Mouse (Mus musculus): ENCODE measurements around the gene Rpl23a. TPM values are rescaled to one million over a fixed set of nuclear protein-coding genes. Genes with fewer than 3 reads are reported as not detected.
A peak's percentile ranks its signal among the peaks of the same experiment; 100 is the strongest.
"Not testable (repeated sequence)": the region's sequence is repeated elsewhere in the genome, so short reads cannot be mapped to it uniquely, and the experiment has no call there.

Gene Rpl23a
- polyA plus RNA-seq, 1 experiment from 2014 or later: 1,241 TPM

DNA sequence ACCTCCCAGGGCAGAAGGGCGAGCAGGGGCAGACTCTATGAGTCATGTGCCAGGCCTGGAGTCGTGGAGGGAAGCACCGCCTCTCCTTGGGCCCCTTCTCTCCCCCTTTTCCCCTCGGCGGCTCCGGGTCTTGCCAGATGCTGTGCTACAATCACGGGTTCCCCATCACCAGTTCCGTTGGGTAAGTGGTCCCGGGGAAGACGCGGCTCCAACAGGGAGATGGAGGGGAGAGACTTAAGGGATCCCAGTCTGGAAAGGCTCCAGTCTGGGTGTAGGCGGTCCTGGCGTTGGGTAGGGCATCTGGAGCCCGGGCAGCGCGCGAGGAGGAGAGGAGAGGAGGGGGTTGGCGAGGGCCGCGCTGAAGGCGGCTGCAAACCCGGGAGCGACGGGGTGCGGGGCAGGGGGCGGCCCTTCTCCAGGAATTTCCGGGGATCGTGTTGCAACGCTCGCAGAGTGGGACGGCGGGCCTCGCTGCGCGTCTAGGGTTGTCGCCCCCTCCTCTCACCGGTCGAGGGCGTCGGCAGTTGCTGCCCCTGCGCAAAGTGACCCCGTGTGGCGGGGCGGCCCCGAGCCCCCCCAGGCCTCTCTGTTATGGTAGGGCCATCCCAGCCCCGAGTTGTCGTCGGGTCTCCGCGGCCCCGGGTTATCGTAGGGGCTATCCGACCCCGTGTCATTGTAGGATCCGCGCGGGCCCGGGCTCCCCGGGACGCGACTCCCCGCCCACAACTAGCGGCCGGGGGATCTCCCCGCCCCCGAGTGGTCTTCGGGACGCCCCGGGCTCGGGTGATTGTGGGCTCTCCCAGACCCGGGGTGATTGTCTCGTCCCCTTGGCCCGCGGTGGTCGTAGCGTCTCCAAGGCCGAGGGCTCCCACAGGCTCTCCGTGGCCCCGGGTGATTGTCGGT lies 5.2 kb upstream of the Rpl23a start, which contains the start of gene Rab34:
Rab34 (plus strand) TSS at position 100 of the 903 bp plus-strand sequence.
- peaks cover 10% of the 10 kb centered on the region for H3K4me1 ChIP-seq (ENCODE audit: control insufficient read depth, insufficient read depth, low read length)
- 0 out of 2 replicates have a peak, but pooled peaks cover 7% of the 10 kb centered on the region for H3K36me3 ChIP-seq (ENCODE audit: control insufficient read depth, insufficient read depth, low read length)
- H3K27ac ChIP-seq (ENCODE audit: low read length): peak within 1 kb of the TSS; percentile 97
- H3K4me2 ChIP-seq (ENCODE audit: low read depth, low read length): peak within 1 kb of the TSS; percentile 78
- ATAC-seq: peak; percentile 78
- H3K9me3 ChIP-seq (ENCODE audit: control insufficient read depth, low read length): no peaks in the 10 kb centered on the region
- H3K27me3 ChIP-seq (replicated peaks; ENCODE audit: control insufficient read depth, insufficient read depth, low read length): no peaks in the 10 kb centered on the region
- H3K4me3 ChIP-seq (ENCODE audit: low read length): peak within 1 kb of the TSS; percentile 73
- H3K9ac ChIP-seq (ENCODE audit: low read depth, low read length): peak within 1 kb of the TSS; percentile 87
- under 1% methylated on average over 74 of the region's 80 CpGs for WGBS

DNA sequence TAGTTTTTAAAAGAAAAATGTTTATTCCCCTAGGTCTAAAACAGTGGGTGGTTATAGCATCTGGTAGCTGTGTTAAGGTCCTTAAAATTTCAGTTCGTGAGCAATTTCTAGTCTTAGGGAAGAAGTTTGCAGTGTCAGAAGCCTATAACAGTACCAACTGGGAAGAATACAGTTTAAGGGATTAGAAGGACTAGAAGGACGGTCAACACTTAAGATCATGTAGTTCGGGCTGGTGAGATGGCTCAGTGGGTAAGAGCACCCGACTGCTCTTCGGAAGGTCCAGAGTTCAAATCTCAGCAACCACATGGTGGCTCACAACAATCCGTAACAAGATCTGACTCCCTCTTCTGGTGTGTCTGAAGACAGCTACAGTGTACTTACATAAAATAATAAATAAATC lies 1.3 kb upstream of the Rpl23a start:
- H3K9ac ChIP-seq (ENCODE audit: low read depth, low read length); ATAC-seq; H3K4me3 ChIP-seq (ENCODE audit: low read length); H3K4me2 ChIP-seq (ENCODE audit: low read depth, low read length); H3K36me3 ChIP-seq (ENCODE audit: control insufficient read depth, insufficient read depth, low read length); H3K27ac ChIP-seq (ENCODE audit: low read length); H3K27me3 ChIP-seq (replicated peaks; ENCODE audit: control insufficient read depth, insufficient read depth, low read length); H3K9me3 ChIP-seq (ENCODE audit: control insufficient read depth, low read length): not testable (repeated sequence)
- peaks cover 28% of the 10 kb centered on the region for H3K4me1 ChIP-seq (ENCODE audit: control insufficient read depth, insufficient read depth, low read length)
- 90% methylated on average over 6 of the region's 6 CpGs for WGBS

DNA sequence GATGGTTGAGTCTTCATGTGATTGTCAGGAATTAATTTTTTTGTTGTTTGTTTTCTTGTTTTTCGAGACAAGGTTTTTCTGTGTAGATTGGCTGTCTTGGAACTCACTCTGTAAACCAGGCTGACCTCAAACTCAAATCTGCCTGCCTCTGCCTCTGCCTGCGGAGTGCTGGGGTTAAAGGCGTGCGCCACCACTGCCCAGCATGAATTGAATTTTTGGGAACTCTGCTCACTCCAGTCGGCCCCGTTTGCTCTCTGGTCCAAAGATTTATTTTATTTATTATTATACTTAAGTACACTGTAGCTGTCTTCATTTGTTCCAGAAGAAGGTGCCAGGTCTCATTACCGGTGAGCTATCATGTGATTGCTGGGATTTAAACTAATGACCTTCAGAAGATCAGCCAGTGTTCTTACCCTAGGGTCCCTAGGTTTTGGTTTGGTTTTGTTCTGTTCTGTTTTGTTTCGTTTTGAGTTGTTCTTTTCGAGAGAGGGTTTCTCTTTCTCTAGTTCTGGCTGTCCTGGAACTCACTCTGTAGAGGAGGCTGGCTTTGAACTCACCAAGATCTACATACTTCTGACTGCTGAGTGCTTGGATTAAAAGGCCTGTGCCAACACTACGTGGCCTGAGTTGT lies 615 bp upstream of the Rpl23a start:
- Histone ChIP-seq H3K4me1 (ENCODE audit: control insufficient read depth, insufficient read depth, low read length) (peaks cover 32% of the 10 kb centered on the region), H3K9ac (ENCODE audit: low read depth, low read length) (no peak overlapping the region), H3K9me3 (ENCODE audit: control insufficient read depth, low read length) (no peaks in the 10 kb centered on the region), H3K4me3 (ENCODE audit: low read length) (peak overlapping the region; percentile 94), H3K36me3 (ENCODE audit: control insufficient read depth, insufficient read depth, low read length) (peaks cover 3% of the 10 kb centered on the region), H3K4me2 (ENCODE audit: low read depth, low read length) (peak overlapping the region; percentile 35), H3K27ac (ENCODE audit: low read length) (no peak overlapping the region), H3K27me3 (replicated peaks; ENCODE audit: control insufficient read depth, insufficient read depth, low read length) (no peaks in the 10 kb centered on the region)
- no peak for ATAC-seq
- 52% methylated on average over 10 of the region's 10 CpGs for WGBS

DNA sequence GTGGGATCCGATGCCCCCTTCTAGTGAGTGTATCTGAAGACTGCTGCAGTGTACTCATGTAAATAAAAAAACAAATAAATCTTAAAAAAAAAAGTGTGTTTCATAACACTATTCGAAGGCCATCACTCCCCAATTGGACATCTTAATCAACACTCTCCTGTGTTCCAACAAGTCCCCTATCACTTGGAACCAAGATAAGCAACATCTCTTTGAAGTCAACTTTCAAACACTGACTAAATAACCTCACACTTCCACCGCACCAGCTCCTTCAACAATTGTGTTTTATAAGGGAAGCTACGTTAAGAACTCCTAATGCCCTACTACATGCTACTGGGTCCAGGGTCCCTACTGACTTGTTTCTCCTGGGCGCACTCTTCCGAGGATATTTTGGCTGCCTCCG lies 934 bp downstream of the Rpl23a start:
- Histone ChIP-seq H3K4me1 (ENCODE audit: control insufficient read depth, insufficient read depth, low read length) (peaks cover 36% of the 10 kb centered on the region), H3K27ac (ENCODE audit: low read length) (peak overlapping the region; percentile 94), H3K36me3 (ENCODE audit: control insufficient read depth, insufficient read depth, low read length) (peaks cover 3% of the 10 kb centered on the region), H3K9ac (ENCODE audit: low read depth, low read length) (peak overlapping the region; percentile 97), H3K4me2 (ENCODE audit: low read depth, low read length) (peak overlapping the region; percentile 68), H3K9me3 (ENCODE audit: control insufficient read depth, low read length) (no peaks in the 10 kb centered on the region), H3K27me3 (replicated peaks; ENCODE audit: control insufficient read depth, insufficient read depth, low read length) (no peaks in the 10 kb centered on the region), H3K4me3 (ENCODE audit: low read length) (peak overlapping the region; percentile 94)
- WGBS: 2% methylated on average over 7 of the region's 7 CpGs
- no peak for ATAC-seq

DNA sequence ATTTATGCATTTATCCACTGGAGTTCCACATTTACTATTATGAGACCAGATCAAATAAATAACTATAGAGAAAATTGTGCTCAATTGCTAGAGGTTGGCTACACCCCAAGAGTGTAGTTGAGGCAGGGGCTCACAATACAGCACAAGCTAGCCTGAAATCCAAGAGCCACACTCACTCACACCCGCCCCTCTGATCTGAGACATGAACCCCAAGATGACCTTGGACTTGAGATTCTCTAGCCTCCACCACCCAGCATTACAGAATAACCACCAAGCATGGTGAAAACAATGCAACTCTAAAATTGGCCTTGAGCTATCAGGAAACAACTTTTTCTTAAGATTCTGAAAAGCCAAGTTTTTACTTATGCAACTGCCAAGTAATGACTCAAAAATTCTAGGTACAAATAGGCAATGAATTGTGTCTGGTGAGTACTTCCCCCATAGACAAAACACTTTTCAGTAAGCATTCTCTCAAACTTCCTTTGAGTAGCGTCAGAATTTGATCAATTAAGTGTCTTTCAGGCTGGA lies 1.5 kb downstream of the Rpl23a start:
- 35% methylated on average over 2 of the region's 2 CpGs for WGBS
- peaks cover 3% of the 10 kb centered on the region for H3K36me3 ChIP-seq (ENCODE audit: control insufficient read depth, insufficient read depth, low read length)
- H3K9me3 ChIP-seq (ENCODE audit: control insufficient read depth, low read length): no peaks in the 10 kb centered on the region
- peak overlapping the region; percentile 97 for H3K9ac ChIP-seq (ENCODE audit: low read depth, low read length)
- peaks cover 41% of the 10 kb centered on the region for H3K4me1 ChIP-seq (ENCODE audit: control insufficient read depth, insufficient read depth, low read length)
- no peaks in the 10 kb centered on the region for H3K27me3 ChIP-seq (replicated peaks; ENCODE audit: control insufficient read depth, insufficient read depth, low read length)
- peak overlapping the region; percentile 68 for H3K4me2 ChIP-seq (ENCODE audit: low read depth, low read length)
- H3K27ac ChIP-seq (ENCODE audit: low read length): 0 out of 2 replicates have a peak overlapping the region, but pooled peaks have one; percentile 13
- no peak for ATAC-seq
- peak overlapping the region; percentile 94 for H3K4me3 ChIP-seq (ENCODE audit: low read length)

DNA sequence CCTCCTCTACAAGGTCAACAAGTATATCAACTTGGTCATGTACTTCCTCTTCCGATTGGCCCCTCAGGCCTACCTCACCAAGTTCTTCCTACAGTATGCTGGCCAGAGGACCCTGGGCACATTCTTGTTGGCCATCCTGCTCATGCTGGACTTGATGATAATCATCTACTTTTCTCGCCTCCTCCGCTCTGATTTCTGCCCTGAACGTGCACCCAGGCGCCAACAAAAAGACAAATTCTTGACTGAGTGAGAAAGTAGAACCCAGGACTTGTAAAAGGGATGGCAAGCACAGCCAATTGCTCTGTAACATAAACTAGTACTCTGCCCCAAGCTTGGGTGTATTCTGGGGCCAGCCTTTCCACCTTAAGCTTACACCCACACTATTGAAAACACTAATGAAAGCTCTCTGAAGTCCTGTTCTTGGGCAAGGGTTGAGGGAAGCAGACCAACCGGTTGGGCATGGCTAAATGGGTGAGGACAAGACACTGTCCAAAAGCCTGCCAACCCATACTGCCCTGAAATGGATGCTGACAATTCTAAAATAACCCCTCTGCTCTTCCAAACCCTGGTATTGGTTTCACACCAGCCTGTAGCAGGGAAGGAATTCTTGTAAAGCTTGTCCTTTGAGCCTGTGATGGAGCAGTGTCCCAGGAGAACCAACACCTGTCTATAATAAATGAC lies 3.2 kb downstream of the Rpl23a start:
- Histone ChIP-seq H3K27ac (ENCODE audit: low read length) (peak overlapping the region; percentile 99), H3K9ac (ENCODE audit: low read depth, low read length) (peak overlapping the region; percentile 43; the same call in 1 of the 2 replicates), H3K4me3 (ENCODE audit: low read length) (peak overlapping the region; percentile 73), H3K4me2 (ENCODE audit: low read depth, low read length) (peak overlapping the region; percentile 94), H3K4me1 (ENCODE audit: control insufficient read depth, insufficient read depth, low read length) (peaks cover 46% of the 10 kb centered on the region), H3K9me3 (ENCODE audit: control insufficient read depth, low read length) (no peaks in the 10 kb centered on the region), H3K36me3 (ENCODE audit: control insufficient read depth, insufficient read depth, low read length) (peaks cover 3% of the 10 kb centered on the region), H3K27me3 (replicated peaks; ENCODE audit: control insufficient read depth, insufficient read depth, low read length) (no peaks in the 10 kb centered on the region)
- 59% methylated on average over 6 of the region's 6 CpGs for WGBS
- no peak for ATAC-seq

DNA sequence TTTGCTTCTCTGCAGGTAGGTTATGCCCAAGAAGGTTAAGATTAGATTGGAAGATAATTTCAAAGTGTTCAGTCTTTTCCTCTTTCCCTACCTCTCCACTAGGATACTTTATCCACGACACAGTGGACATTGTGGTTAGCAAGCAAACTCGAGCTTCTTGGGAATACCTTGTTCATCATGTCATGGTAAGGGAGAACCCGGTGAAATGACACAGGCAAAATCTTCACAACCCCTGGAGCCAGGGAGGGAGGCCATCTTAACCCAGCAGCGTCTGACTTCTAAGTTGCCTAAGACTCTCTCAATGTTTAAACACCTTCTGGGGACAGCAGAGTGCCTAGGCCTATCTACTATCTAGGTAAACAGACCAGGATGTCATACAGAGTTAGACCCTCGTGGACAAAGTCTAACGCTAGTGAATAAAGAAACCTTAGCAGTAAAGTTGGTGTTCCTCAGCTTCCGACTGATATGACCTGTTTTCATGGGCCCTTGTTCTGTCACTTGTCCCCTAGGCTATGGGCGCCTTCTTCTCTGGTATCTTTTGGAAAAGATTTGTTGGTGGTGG lies 3.9 kb downstream of the Rpl23a start:
- H3K36me3 ChIP-seq (ENCODE audit: control insufficient read depth, insufficient read depth, low read length): peaks cover 3% of the 10 kb centered on the region
- H3K9ac ChIP-seq (ENCODE audit: low read depth, low read length): peak overlapping the region; percentile 89
- peaks cover 50% of the 10 kb centered on the region for H3K4me1 ChIP-seq (ENCODE audit: control insufficient read depth, insufficient read depth, low read length)
- H3K4me2 ChIP-seq (ENCODE audit: low read depth, low read length): peak overlapping the region; percentile 94
- no peak for ATAC-seq
- H3K27ac ChIP-seq (ENCODE audit: low read length): peak overlapping the region; percentile 99
- H3K4me3 ChIP-seq (ENCODE audit: low read length): peak overlapping the region; percentile 73
- H3K9me3 ChIP-seq (ENCODE audit: control insufficient read depth, low read length): no peaks in the 10 kb centered on the region
- 20% methylated on average over 8 of the region's 8 CpGs for WGBS
- H3K27me3 ChIP-seq (replicated peaks; ENCODE audit: control insufficient read depth, insufficient read depth, low read length): no peaks in the 10 kb centered on the region

DNA sequence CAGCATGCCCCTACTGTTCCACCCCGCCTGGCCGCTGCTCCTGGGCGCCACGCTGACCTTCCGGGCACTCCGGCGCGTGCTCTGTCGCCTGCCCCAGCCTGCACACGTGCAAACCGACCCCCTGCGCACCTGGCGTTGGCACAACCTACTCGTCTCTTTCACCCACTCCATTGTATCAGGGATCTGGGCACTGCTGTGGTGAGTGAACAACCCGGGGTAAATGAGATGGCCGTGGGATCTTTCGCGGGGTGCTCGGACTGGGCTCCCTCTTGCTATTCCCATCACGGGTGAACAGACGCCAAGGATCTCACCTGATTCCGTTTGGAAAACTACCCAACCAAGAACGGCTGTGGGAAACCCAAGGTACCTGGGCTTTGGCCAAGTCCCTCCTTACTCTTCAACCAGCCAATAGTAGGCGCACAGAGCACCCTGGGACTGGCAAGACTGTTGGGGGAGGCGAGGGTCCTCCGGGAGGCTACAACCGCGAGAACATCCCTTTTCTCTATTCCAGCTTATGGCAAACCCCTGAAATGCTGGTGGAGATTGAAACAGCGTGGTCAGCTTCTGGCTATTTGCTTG lies 4.4 kb downstream of the Rpl23a start:
- peak overlapping the region; percentile 73 for H3K4me3 ChIP-seq (ENCODE audit: low read length)
- peaks cover 50% of the 10 kb centered on the region for H3K4me1 ChIP-seq (ENCODE audit: control insufficient read depth, insufficient read depth, low read length)
- H3K27ac ChIP-seq (ENCODE audit: low read length): peak overlapping the region; percentile 99
- ATAC-seq: peak; percentile 8
- under 1% methylated on average over 29 of the region's 29 CpGs for WGBS
- peak overlapping the region; percentile 94 for H3K4me2 ChIP-seq (ENCODE audit: low read depth, low read length)
- H3K36me3 ChIP-seq (ENCODE audit: control insufficient read depth, insufficient read depth, low read length): peaks cover 3% of the 10 kb centered on the region
- no peaks in the 10 kb centered on the region for H3K9me3 ChIP-seq (ENCODE audit: control insufficient read depth, low read length)
- no peaks in the 10 kb centered on the region for H3K27me3 ChIP-seq (replicated peaks; ENCODE audit: control insufficient read depth, insufficient read depth, low read length)
- peak overlapping the region; percentile 89 for H3K9ac ChIP-seq (ENCODE audit: low read depth, low read length)

Data from intestine, embryonic 16.5 days (tissue).